Mouse (Mus musculus): ENCODE data around the gene Fbxw8.

GRCm38 (mm10) chr5:118090101-118090500, 65.2 kb downstream of the Fbxw8 start:
- TF ChIP-seq POLR2A (IDR thresholded peaks at IDR 0.05; ENCODE audit: low read depth, low read length) (no peak), CTCF (IDR thresholded peaks at IDR 0.05; ENCODE audit: extremely low read depth, insufficient read length, insufficient replicate concordance, low read depth, low read length) (no peak)
